Mouse (Mus musculus): ENCODE measurements at regions not wholly inside any gene's neighbourhood (a gene's known extent, or its start where the extent isn't known, plus 50 kb on each side); places are given as distances from the start of the nearest gene placed in this dataset.

DNA sequence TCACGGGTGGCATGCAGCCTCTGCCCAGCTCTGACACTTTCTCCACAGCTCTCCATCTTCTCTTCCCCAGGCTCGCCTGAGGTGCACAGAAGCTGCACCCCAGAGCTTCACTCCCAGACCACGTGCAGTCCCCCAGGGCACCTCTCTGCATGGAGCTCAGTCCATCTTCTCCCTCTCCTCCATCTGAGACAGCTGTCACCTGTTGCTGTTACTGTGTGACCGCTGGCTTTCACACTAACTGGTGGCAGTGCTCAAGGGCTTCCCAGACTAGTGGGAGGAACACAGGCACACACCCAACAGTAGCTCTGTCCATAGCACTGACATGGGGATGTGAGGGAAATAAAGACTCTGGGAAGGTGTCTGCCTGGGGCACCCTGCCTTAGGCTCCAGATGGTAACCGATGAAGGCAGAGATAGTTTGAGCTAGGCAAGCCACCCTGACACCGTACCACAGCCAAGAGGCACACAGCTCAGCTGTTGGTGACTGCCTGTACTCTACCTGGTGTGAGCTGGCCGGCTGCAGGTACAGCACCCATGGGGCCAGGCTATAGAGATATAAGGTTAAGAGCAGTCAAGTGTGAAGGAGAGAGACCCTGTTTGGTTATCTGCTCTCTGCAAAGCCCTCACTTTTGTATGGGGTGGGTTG, 94.9 kb downstream of the 1810010D01Rik start:
- TF ChIP-seq CTCF (IDR thresholded peaks at IDR 0.05; ENCODE audit: borderline replicate concordance, extremely low read depth, insufficient read depth, insufficient read length), result no peak
- no peak for TF ChIP-seq POLR2A (IDR thresholded peaks at IDR 0.05; ENCODE audit: borderline replicate concordance, extremely low read depth, insufficient read depth, insufficient read length, poor library complexity, severe bottlenecking)
